Mouse (Mus musculus) kidney, adult 2 months (tissue): ENCODE data around the gene Znhit1. TPM values are rescaled to one million over a fixed set of nuclear protein-coding genes. Genes with fewer than 3 reads are reported as not detected.
"Not testable (repeated sequence)": the region's sequence is repeated elsewhere in the genome, so short reads cannot be mapped to it uniquely, and the experiment has no call there.

Experiments
- DNase-seq: peaks from one replicate; pipeline ENCODE4 v3.0.0; 2021
- H3K27ac ChIP-seq: fragments of 200-500 bp; 2 replicates; pipeline ENCODE4 v1.5.1; 2012; ENCODE audit warnings: low read depth, low read length, control low read depth, inconsistent platforms; ENCODE audit not compliant: insufficient read depth
- H3K27me3 ChIP-seq: fragments of 200-500 bp; replicated peaks from 2 replicates; pipeline ENCODE4 v1.6.1; 2012; ENCODE audit warnings: mild to moderate bottlenecking, moderate library complexity, low read length, inconsistent platforms; ENCODE audit not compliant: control insufficient read depth, insufficient read depth
- H3K36me3 ChIP-seq: fragments of 200-500 bp; 2 replicates; pipeline ENCODE4 v1.6.1; 2012; ENCODE audit warnings: mild to moderate bottlenecking, moderate library complexity, low read length, inconsistent platforms; ENCODE audit not compliant: control insufficient read depth, insufficient read depth
- H3K4me1 ChIP-seq: fragments of 200-500 bp; 2 replicates; pipeline ENCODE4 v1.6.1; 2011; ENCODE audit warnings: low read length; ENCODE audit not compliant: control insufficient read depth, insufficient read depth
- H3K4me3 ChIP-seq: fragments of 200-500 bp; 2 replicates; pipeline ENCODE4 v1.5.1; 2011; ENCODE audit warnings: mild to moderate bottlenecking, low read depth, low read length, control low read depth; ENCODE audit not compliant: insufficient read depth
- CTCF ChIP-seq: fragments of 200-500 bp; conservative IDR thresholded peaks from 2 replicates; pipeline ENCODE4 v1.5.1; 2011; ENCODE audit warnings: low read depth, mild to moderate bottlenecking, control low read depth, low read length, moderate library complexity, mixed read lengths; ENCODE audit not compliant: insufficient read depth, insufficient read length
- POLR2A ChIP-seq: fragments of 200-500 bp; IDR thresholded peaks from one replicate; pipeline ENCODE4 v1.6.1; 2011; ENCODE audit warnings: low read depth, low read length, control low read depth
- WGBS: fragments of 180-500 bp; shearing (Covaris S2); methylation state at CpG from one replicate; pipeline ENCODE4 v1.1.7; 2018; 5-methylcytosine and 5-hydroxymethylcytosine counted together
- polyA plus RNA-seq: library from polyadenylated mRNA; depleted of rRNA; stranded (reverse); fragments of >200 nt; gene quantifications from 2 replicates; pipeline ENCODE4 v1.2.3, GENCODE M21; 2012

Gene Znhit1
- polyA plus RNA-seq, 1 experiment, result 99.7 TPM

GRCm38 (mm10) chr5:136942781-136943180 is 45.0 kb downstream of the Znhit1 start:
- H3K27me3 ChIP-seq, result no peaks in the 10 kb centered on the region
- TF ChIP-seq CTCF, result no peak
- TF ChIP-seq POLR2A, result no peak
- no peak overlapping the region for H3K4me3 ChIP-seq
- no peaks in the 10 kb centered on the region for H3K36me3 ChIP-seq
- H3K27ac ChIP-seq, result no peak overlapping the region
- 61% methylated on average over 3 of the region's 3 CpGs for WGBS
- peak; percentile 45 for DNase-seq
- H3K4me1 ChIP-seq, result no peaks in the 10 kb centered on the region

- no peaks in the 10 kb centered on the region for H3K4me1 ChIP-seq
- WGBS, result 89% methylated on average over 12 of the region's 12 CpGs
- no peak overlapping the region for H3K4me3 ChIP-seq
- TF ChIP-seq POLR2A (no peak), CTCF (no peak)
- H3K27me3 ChIP-seq, result no peaks in the 10 kb centered on the region
- no peaks in the 10 kb centered on the region for H3K36me3 ChIP-seq
- no peak overlapping the region for H3K27ac ChIP-seq
- no peak for DNase-seq
Observed at GRCm38 (mm10) chr5:136940845-136941560, 46.8 kb downstream of the Znhit1 start.

GRCm38 (mm10) chr5:136940029-136940428 is 47.8 kb downstream of the Znhit1 start:
- 65% methylated on average over 6 of the region's 6 CpGs for WGBS
- peak; percentile 61 for DNase-seq
- H3K4me1 ChIP-seq, H3K36me3 ChIP-seq, H3K4me3 ChIP-seq, H3K27me3 ChIP-seq, H3K27ac ChIP-seq: not testable (repeated sequence)

- Histone ChIP-seq H3K36me3 (no peaks in the 10 kb centered on the region), H3K4me3 (no peak overlapping the region), H3K4me1 (no peaks in the 10 kb centered on the region), H3K27me3 (no peaks in the 10 kb centered on the region), H3K27ac (no peak overlapping the region)
- TF ChIP-seq POLR2A, result no peak
- peak; percentile 50 for TF ChIP-seq CTCF
- WGBS, result 73% methylated on average over 7 of the region's 7 CpGs
- DNase-seq, result no peak
Observed at GRCm38 (mm10) chr5:136939284-136939683, 48.5 kb downstream of the Znhit1 start.

- DNase-seq, result peak; percentile 92
- 61% methylated on average over 5 of the region's 5 CpGs for WGBS
- no peak overlapping the region for H3K27ac ChIP-seq
- H3K4me1 ChIP-seq, result no peaks in the 10 kb centered on the region
- no peaks in the 10 kb centered on the region for H3K27me3 ChIP-seq
- no peak overlapping the region for H3K4me3 ChIP-seq
- TF ChIP-seq POLR2A (no peak), CTCF (no peak)
- H3K36me3 ChIP-seq, result no peaks in the 10 kb centered on the region
Observed at GRCm38 (mm10) chr5:136937621-136938020, 50.2 kb downstream of the Znhit1 start.

- Histone ChIP-seq H3K27me3 (no peaks in the 10 kb centered on the region), H3K4me3 (no peak overlapping the region), H3K36me3 (no peaks in the 10 kb centered on the region), H3K4me1 (no peaks in the 10 kb centered on the region), H3K27ac (no peak overlapping the region)
- WGBS, result 81% methylated on average over 6 of the region's 6 CpGs
- no peak for TF ChIP-seq POLR2A
- no peak for TF ChIP-seq CTCF
- no peak for DNase-seq
Observed at GRCm38 (mm10) chr5:136936750-136937149, 51.1 kb downstream of the Znhit1 start.

GRCm38 (mm10) chr5:136935905-136936695 is 51.7 kb downstream of the Znhit1 start:
- DNase-seq, result no peak
- no peak overlapping the region for H3K4me3 ChIP-seq

More at GRCm38 (mm10) chr5:136935905-136936695, 51.7 kb downstream of the Znhit1 start:
- Histone ChIP-seq H3K36me3 (no peaks in the 10 kb centered on the region), H3K27me3 (no peaks in the 10 kb centered on the region), H3K4me1 (no peaks in the 10 kb centered on the region), H3K27ac (no peak overlapping the region)
- TF ChIP-seq CTCF (peak; percentile 67), POLR2A (no peak)
- 68% methylated on average over 7 of the region's 7 CpGs for WGBS
